Mouse (Mus musculus): Measurements from ENCODE around the gene Trim14.
"Not testable (repeated sequence)": the region's sequence is repeated elsewhere in the genome, so short reads cannot be mapped to it uniquely, and the experiment has no call there.

Gene Trim14

GRCm38 (mm10) chr4:46535840-46536361 lies at the start of gene Trim14:
Gene Trim14, minus strand, starts transcription at chr4:46536141.
- no peak for DNase-seq (ENCODE audit: low spot score in 2 of 2)

GRCm38 (mm10) chr4:46585041-46585810 lies 49.3 kb upstream of the Trim14 start:
- DNase-seq (ENCODE audit: low spot score in 2 of 2) = no peak

GRCm38 (mm10) chr4:46584536-46584935 lies 48.6 kb upstream of the Trim14 start:
- not testable (repeated sequence) for DNase-seq (ENCODE audit: low spot score in 2 of 2)

GRCm38 (mm10) chr4:46584084-46584483 lies 48.1 kb upstream of the Trim14 start:
- DNase-seq (ENCODE audit: low spot score in 2 of 2) = not testable (repeated sequence)

- not testable (repeated sequence) for DNase-seq (ENCODE audit: low spot score in 2 of 2)
Observed at GRCm38 (mm10) chr4:46582024-46582423, 46.1 kb upstream of the Trim14 start.

GRCm38 (mm10) chr4:46581577-46581976 lies 45.6 kb upstream of the Trim14 start:
- not testable (repeated sequence) for DNase-seq (ENCODE audit: low spot score in 2 of 2)

- DNase-seq (ENCODE audit: low spot score in 2 of 2) = not testable (repeated sequence)
Observed at GRCm38 (mm10) chr4:46580799-46581243, 44.9 kb upstream of the Trim14 start.

- not testable (repeated sequence) for DNase-seq (ENCODE audit: low spot score in 2 of 2)
Observed at GRCm38 (mm10) chr4:46578796-46579346, 42.9 kb upstream of the Trim14 start.

- DNase-seq (ENCODE audit: low spot score in 2 of 2) = no peak
Observed at GRCm38 (mm10) chr4:46578228-46578627, 42.3 kb upstream of the Trim14 start.

GRCm38 (mm10) chr4:46575509-46576284 lies 39.8 kb upstream of the Trim14 start:
- DNase-seq (ENCODE audit: low spot score in 2 of 2) = not testable (repeated sequence)

- DNase-seq (ENCODE audit: low spot score in 2 of 2) = no peak
Observed at GRCm38 (mm10) chr4:46574841-46575240, 38.9 kb upstream of the Trim14 start.

- DNase-seq (ENCODE audit: low spot score in 2 of 2) = no peak
Observed at GRCm38 (mm10) chr4:46574024-46574753, 38.2 kb upstream of the Trim14 start.

GRCm38 (mm10) chr4:46572616-46573015 lies 36.7 kb upstream of the Trim14 start:
- DNase-seq (ENCODE audit: low spot score in 2 of 2) = no peak

GRCm38 (mm10) chr4:46571744-46572143 lies 35.8 kb upstream of the Trim14 start:
- no peak for DNase-seq (ENCODE audit: low spot score in 2 of 2)

GRCm38 (mm10) chr4:46569671-46570070 lies 33.7 kb upstream of the Trim14 start:
- no peak for DNase-seq (ENCODE audit: low spot score in 2 of 2)

GRCm38 (mm10) chr4:46568169-46568568 lies 32.2 kb upstream of the Trim14 start:
- no peak for DNase-seq (ENCODE audit: low spot score in 2 of 2)

GRCm38 (mm10) chr4:46566931-46567671 lies 31.2 kb upstream of the Trim14 start:
- no peak for DNase-seq (ENCODE audit: low spot score in 2 of 2)

GRCm38 (mm10) chr4:46565393-46565955 lies 29.5 kb upstream of the Trim14 start:
- no peak for DNase-seq (ENCODE audit: low spot score in 2 of 2)

- no peak for DNase-seq (ENCODE audit: low spot score in 2 of 2)
Observed at GRCm38 (mm10) chr4:46564247-46564646, 28.3 kb upstream of the Trim14 start.

- no peak for DNase-seq (ENCODE audit: low spot score in 2 of 2)
Observed at GRCm38 (mm10) chr4:46563847-46564246, 27.9 kb upstream of the Trim14 start.
